ENCODE assay signal across 8 mouse cellular contexts in the genomic region with DNA sequence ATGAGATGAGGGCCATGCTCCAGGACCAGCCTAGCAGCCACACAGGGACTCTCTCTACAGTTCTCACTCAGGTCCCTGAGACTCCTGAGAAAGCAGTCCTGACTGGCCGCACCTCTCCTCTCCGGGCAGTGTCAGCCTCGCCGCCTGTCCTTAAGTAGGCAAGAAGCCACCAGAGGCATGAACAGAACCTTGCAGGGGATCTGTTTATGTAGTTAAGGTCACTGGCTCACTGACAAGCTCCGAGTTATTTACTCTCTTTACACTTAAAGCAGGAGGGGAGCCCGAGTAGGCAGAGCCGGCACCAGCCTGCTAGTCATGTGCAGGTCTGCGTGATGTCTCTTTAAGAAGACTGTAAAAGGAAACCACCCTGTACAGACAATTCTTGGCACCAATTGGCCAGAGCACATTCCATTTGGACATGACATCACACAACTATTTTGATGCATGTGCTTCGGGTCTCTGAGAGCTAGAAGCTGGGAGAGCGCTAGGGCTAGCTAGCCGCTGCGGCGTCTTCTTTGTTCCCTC.
DNase-seq lines count a peak whose midpoint lies in the region; ATAC-seq lines count a peak whose summit lies in the region.

No protein-coding gene starts in this region.

- no peak overlapping the region for H3K4me2 ChIP-seq in forebrain, embryonic 12.5 days
- H3K4me2 ChIP-seq in hindbrain, embryonic 13.5 days = peak overlapping the region; percentile 13; the same call in 1 of the 2 replicates
- H3K4me2 ChIP-seq in neural tube, embryonic 11.5 days (ENCODE audit: low read depth) = no peak overlapping the region

- DNase-seq in forebrain, embryonic 10.5 days (ENCODE audit: extremely low spot score, low spot score) = no peak
- DNase-seq in cerebellum, adult 11-12 months = peak; percentile 73
- peak; percentile 36 to 54 for DNase-seq in frontal cortex, postnatal 10 days (ENCODE audit: low spot score in 2 of 2)
- peak; percentile 75 to 91 for DNase-seq in left cerebral cortex, postnatal 25 days (ENCODE audit: low spot score in 2 of 2)
- peak; percentile 33 for DNase-seq in neural tube, embryonic 11.5 days (ENCODE audit: low spot score)

- intact Hi-C loops in left cerebral cortex, postnatal 25 days (cut with DNase I) = no loop called here

- no peak overlapping the region for H3K9ac ChIP-seq in forebrain, embryonic 12.5 days
- H3K9ac ChIP-seq in hindbrain, embryonic 13.5 days = no peak overlapping the region
- H3K9ac ChIP-seq in neural tube, embryonic 11.5 days (ENCODE audit: low read length) = no peak overlapping the region

- no peaks in the 10 kb centered on the region for H3K36me3 ChIP-seq in forebrain, embryonic 10.5 days (replicated peaks)
- H3K36me3 ChIP-seq in forebrain, embryonic 12.5 days (replicated peaks) = no peaks in the 10 kb centered on the region
- no peaks in the 10 kb centered on the region for H3K36me3 ChIP-seq in hindbrain, embryonic 13.5 days
- H3K36me3 ChIP-seq in neural tube, embryonic 11.5 days (ENCODE audit: control insufficient read depth, insufficient read depth, low read length) = no peaks in the 10 kb centered on the region

- no peaks in the 10 kb centered on the region for H3K9me3 ChIP-seq in forebrain, embryonic 10.5 days
- no peaks in the 10 kb centered on the region for H3K9me3 ChIP-seq in forebrain, embryonic 12.5 days
- no peaks in the 10 kb centered on the region for H3K9me3 ChIP-seq in hindbrain, embryonic 13.5 days
- no peaks in the 10 kb centered on the region for H3K9me3 ChIP-seq in neural tube, embryonic 11.5 days (ENCODE audit: control insufficient read depth, low read length)

- H3K27ac ChIP-seq in forebrain, embryonic 10.5 days = 0 out of 2 replicates have a peak overlapping the region, but pooled peaks have one; percentile 3
- no peak overlapping the region for H3K27ac ChIP-seq in forebrain, embryonic 12.5 days
- H3K27ac ChIP-seq in hindbrain, embryonic 13.5 days = no peak overlapping the region
- H3K27ac ChIP-seq in neural tube, embryonic 11.5 days (ENCODE audit: low read depth, low read length) = no peak overlapping the region

- no peak for ATAC-seq in forebrain, embryonic 12.5 days (ENCODE audit: low FRiP score)
- ATAC-seq in hindbrain, embryonic 13.5 days (ENCODE audit: low FRiP score) = no peak
- ATAC-seq in neural tube, embryonic 11.5 days (ENCODE audit: insufficient read depth, low FRiP score, low TSS enrichment) = no peak
- ATAC-seq in inflammation-experienced regulatory T-cells, adult 6 months = no peak

- 83% methylated on average over 13 of the region's 13 CpGs for WGBS in forebrain, embryonic 10.5 days
- WGBS in forebrain, embryonic 12.5 days = 74% methylated on average over 13 of the region's 13 CpGs
- WGBS in hindbrain, embryonic 13.5 days = 68% methylated on average over 13 of the region's 13 CpGs
- 53% methylated on average over 13 of the region's 13 CpGs for WGBS in neural tube, embryonic 11.5 days

- H3K4me1 ChIP-seq in forebrain, embryonic 10.5 days = peaks cover 16% of the 10 kb centered on the region
- 0 out of 2 replicates have a peak, but pooled peaks cover 2% of the 10 kb centered on the region for H3K4me1 ChIP-seq in forebrain, embryonic 12.5 days
- H3K4me1 ChIP-seq in hindbrain, embryonic 13.5 days (replicated peaks) = peaks cover 4% of the 10 kb centered on the region; the same call in 1 of the 2 replicates
- H3K4me1 ChIP-seq in neural tube, embryonic 11.5 days (ENCODE audit: control insufficient read depth, insufficient read depth, low read length) = no peaks in the 10 kb centered on the region

- H3K27me3 ChIP-seq in forebrain, embryonic 10.5 days (ENCODE audit: poor library complexity, severe bottlenecking) = no peaks in the 10 kb centered on the region
- H3K27me3 ChIP-seq in forebrain, embryonic 12.5 days = no peaks in the 10 kb centered on the region
- no peaks in the 10 kb centered on the region for H3K27me3 ChIP-seq in hindbrain, embryonic 13.5 days
- H3K27me3 ChIP-seq in neural tube, embryonic 11.5 days (ENCODE audit: control insufficient read depth, insufficient read depth, low read length) = no peaks in the 10 kb centered on the region

- no peak overlapping the region for H3K4me3 ChIP-seq in forebrain, embryonic 10.5 days
- no peak overlapping the region for H3K4me3 ChIP-seq in forebrain, embryonic 12.5 days (replicated peaks)
- H3K4me3 ChIP-seq in hindbrain, embryonic 13.5 days = no peak overlapping the region
- no peak overlapping the region for H3K4me3 ChIP-seq in neural tube, embryonic 11.5 days (ENCODE audit: low read depth, low read length)
